Mouse (Mus musculus): ENCODE measurements at regions not wholly inside any gene's neighbourhood (a gene's known extent, or its start where the extent isn't known, plus 50 kb on each side); places are given as distances from the start of the nearest gene placed in this dataset.

DNA sequence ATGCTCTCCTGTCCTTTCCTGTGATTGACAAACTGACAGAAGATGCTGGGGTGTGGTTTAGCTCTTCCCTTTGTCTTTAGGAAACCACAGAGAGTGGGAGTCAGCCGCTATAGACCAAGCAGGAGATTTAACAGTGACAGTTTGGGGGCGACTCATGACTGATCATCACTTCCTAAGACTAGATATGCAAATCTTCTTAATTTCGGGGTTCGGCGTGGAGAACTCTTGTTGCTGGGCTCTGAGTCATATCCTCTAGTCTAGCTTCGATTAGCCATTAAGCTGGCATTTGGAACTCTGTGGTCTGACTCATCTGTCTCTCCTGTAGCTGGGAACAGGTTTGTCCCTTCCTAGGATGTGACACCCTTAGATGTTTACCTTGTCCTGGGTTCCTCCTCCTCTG, 84.6 kb upstream of the Cadm1 start:
- DNase-seq: no peak

DNA sequence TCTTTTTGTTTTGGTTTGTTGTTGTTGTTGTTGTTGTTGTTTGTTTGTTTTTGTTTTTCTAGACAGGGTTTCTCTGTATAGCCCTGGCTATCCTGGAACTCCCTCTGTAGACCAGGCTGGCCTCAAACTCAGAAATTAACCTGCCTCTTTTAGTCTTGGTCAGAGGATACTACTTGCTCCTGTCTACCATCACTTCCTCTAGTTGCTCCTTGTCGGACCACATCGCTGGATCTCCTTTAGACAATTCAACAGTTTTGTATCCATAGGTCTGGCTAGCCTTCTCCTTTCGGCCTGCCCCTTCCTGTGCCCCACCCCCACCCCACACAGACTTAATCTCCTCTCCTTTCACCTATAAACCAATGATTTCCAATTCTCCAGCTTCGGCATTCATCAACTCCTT, 77.2 kb upstream of the Cadm1 start:
- no peak for DNase-seq

DNA sequence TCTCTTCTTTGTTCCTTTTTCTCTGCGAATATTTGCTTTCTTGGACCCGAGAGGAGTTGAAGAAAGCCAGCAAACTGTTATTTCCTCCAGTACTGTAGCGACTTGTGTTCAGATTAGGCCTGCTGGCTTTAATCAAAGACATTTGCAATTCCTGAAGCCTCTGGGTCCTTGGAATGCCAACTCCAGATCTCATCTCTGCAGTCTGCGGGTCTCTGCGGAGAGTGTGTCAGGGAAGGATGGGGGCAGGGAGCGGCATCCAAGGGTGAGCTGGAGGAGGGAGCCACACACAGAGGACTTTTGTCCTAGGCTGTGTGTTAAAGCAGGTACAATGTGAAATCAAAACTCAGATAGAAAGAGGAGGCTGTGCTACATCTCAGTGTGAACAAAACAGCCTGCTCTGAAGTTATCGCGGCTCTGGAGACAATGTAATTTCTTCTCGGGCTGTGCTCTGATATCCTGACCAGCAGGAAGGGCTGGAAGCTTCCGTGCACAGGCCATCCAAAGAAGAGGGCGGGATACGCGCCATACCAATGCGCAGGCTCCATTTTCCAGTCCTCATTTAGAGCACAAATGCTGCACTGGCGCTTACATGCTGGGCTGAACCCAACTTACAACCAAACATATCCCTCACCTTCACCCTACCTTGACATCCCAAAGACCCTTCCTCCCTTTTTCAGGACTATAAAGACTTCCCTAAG, 71.1 kb upstream of the Cadm1 start:
- DNase-seq: no peak

- DNase-seq: no peak
These were observed 70.4 kb upstream of the Cadm1 start for GRCm38 (mm10) chr9:47459461-47460049.

- no peak for DNase-seq
These were observed 69.7 kb upstream of the Cadm1 start for GRCm38 (mm10) chr9:47460241-47460640.

GRCm38 (mm10) chr9:47461915-47462314, 68.1 kb upstream of the Cadm1 start:
- DNase-seq: no peak

DNA sequence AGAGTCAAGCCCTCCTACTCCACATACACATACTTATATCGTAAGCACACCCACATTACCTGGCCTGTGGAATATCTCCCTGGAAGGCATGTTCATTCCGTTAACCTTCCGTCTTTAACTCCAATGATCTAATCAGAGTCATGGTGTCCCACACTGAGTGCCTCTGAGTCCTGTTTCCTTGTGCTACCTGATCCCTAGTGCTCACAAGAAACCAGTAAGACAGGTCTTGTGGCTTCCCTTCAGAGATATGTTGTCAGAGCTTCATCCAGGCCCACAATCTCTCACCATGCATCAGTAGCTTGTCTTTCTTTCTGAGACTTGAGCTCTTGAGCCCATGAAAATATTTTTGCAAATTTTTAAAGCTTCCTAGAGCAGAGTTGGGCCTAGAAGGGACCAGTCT, 63.2 kb upstream of the Cadm1 start:
- no peak for DNase-seq

- DNase-seq: no peak
These were observed 62.2 kb upstream of the Cadm1 start for GRCm38 (mm10) chr9:47467815-47468214.

DNA sequence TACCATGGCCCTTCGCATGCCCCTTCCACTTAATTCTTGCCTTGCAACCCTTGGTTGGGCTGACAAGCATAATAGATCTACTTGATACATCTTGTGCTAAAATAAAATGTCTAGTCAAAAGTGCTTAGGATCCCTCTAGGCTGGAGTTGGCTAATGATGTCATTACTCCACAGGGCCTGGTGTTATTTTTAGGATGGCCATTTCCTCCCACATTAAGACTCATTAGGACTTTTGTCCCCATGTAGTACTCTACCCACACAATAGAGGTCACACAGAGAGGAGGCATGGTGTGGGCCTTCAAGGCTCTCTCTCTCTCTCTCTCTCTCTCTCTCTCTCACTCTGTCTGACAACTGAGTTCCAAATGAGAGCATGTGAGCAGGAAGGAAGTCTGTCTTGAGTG, 60.4 kb upstream of the Cadm1 start:
- no peak for DNase-seq

DNA sequence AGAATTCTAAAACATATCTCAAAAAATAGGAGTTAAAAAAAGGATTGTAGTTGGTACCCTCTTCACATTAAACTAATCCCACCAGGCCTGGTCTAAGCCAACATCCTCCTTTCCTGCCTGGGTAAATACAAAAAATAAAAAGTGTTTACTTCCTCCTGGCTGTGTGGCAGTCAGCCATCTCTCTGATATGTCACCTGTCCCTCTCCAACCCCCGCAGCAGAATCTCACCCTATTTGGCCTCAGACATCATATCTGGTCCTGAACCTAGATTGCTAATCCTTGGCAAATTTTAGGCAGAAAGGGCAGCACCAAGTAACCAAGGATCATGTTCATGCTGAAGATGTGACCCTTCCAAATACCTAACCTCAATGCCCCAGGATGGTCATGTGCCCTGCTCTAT, 59.2 kb upstream of the Cadm1 start:
- DNase-seq: no peak

DNA sequence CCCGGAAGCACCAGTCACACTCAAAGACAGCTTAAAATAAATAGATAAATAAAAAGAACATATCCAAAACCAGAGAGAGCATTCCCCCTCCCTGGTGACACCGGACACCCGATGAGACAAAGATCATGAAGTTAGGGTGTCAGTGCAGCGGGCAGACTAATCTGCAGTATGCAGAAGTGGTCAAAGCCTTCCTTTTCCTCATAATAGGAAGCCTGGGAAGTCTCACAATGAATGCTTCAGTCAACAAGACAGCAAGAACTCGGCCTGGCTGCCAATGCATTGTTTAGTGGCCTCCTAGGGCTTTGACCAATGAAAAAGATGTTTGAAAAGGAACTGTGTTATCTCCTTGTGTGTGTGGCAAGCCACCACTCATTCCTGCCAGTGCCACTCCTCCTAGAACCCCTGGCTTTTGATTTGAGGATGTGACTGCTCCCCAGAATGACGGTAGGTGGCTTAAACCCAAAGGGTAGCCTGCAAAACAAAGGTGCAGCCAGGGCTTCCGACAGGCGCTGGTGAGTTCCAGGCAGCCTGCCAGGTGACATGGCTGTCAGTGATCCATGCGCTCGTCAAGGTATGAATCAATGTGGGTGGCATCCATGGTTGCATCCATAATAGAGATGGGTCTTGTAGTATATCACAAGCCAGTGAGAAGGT, 58.1 kb upstream of the Cadm1 start:
- DNase-seq: peak; percentile 11

DNA sequence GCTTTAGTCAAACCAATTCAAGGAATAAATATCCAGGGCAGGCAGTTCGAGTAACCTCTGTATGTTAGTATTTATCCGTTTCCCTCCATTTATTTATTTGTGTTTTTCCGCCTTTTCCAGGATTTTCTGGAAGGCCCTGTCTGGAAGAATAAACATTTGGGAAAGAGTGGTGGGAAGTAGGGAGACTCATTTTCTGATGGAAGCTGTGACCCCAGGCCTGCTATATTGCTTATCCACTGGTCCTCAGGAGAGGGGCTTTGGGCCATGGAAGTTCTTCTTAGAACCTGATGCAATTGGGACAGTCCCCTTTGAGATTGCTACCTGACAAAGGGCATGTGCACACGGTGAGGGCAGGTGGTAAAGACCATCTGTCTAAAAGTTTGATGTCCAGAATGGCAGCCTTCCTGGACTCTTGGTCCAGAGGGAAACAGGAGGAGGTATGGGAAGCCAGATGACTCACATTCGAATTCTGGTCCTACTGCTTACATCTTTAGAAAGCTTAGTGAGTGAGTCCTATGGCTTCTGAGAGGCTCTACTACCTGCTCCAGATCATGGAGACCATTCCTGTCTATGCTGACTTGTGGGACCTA, 56.1 kb upstream of the Cadm1 start:
- DNase-seq: no peak

GRCm38 (mm10) chr9:47474776-47475175, 55.2 kb upstream of the Cadm1 start:
- no peak for DNase-seq

DNA sequence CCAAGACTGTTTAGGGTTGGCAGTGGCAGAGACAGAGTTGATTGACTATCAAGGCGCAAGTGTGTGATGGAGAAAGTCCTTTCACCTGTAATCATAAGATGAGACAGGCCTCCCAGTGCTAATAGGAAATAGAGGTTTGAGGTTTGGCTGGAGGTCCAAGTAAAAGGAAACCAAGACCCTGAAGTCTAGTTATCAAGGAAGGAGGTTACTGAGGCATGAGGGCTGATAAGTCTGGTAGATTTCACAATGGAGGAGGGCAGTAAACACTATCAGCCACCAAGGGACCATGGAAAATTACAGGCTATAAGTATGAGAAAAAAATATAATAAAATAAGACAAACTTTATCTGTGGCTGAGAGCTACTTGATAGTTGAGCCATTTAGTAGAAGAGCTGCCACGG, 52.1 kb upstream of the Cadm1 start:
- DNase-seq: no peak

All from kidney, postnatal 14 days (tissue).